Mouse (Mus musculus): ENCODE results near the gene Stra6l.

Stra6l gene

GRCm38 (mm10) chr4:45844355-45844754 is 4.1 kb upstream of the Stra6l start:
- in situ Hi-C loops (cut with MboI), result no loop called here

DNA sequence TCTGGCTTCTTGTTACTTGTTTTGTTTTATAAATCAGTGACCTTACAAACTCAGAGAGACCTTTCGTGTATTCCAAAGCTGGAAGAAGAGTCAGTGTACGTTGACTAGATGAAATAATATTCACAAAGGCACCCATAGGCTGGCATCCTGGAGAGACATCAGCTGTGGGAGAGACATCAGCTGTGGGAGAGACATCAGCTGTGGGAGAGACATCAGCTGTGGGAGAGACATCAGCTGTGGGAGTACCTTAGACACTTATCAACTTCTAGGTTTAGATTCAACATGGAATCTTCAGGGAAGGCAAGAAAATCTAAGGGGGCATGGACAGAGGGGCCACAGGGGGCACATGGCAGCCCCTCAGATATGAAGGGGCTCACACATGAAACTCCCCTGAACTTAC is 2.2 kb upstream of the Stra6l start:
- in situ Hi-C loops (cut with MboI), result no loop called here

DNA sequence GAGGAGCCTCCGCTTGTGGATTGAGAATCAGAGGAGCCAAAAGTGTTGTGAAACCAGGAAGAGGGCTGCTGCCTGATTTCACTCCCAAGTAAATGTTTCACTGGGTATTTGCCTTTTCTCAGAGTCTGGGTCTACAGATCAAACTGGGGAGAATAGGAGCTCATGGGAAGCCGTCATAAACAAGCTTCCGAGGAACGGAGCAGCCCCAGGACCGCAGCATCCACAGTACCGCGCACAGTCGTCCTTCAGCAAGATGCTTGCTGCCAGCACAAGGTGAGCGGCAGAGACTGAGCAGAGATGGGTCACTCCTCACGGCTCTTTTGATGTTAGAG is 327 bp downstream of the Stra6l start:
- in situ Hi-C loops (cut with MboI), result no loop called here

DNA sequence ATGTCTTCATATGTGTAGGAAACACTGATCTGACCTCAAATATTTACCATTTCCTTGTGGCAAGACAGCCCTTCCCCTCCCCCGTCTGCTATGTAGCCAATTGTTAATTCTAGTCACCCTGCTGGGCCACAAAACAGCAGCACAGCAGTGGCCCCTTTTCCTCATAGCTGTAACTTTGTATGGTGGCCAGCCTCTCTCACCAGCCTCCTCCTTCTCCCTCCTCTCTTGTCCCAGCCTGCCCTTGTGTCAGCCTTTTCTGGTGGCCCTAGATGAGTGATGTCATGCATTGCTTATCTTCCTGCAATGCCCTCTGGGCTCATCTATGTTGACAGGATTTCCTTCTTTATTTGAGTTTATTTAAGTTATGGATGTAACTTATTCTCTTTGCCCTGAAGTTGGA is 955 bp downstream of the Stra6l start:
- in situ Hi-C loops (cut with MboI), result no loop called here

- in situ Hi-C loops (cut with MboI), result no loop called here
Observed at GRCm38 (mm10) chr4:45851640-45852051, 3.2 kb downstream of the Stra6l start.

DNA sequence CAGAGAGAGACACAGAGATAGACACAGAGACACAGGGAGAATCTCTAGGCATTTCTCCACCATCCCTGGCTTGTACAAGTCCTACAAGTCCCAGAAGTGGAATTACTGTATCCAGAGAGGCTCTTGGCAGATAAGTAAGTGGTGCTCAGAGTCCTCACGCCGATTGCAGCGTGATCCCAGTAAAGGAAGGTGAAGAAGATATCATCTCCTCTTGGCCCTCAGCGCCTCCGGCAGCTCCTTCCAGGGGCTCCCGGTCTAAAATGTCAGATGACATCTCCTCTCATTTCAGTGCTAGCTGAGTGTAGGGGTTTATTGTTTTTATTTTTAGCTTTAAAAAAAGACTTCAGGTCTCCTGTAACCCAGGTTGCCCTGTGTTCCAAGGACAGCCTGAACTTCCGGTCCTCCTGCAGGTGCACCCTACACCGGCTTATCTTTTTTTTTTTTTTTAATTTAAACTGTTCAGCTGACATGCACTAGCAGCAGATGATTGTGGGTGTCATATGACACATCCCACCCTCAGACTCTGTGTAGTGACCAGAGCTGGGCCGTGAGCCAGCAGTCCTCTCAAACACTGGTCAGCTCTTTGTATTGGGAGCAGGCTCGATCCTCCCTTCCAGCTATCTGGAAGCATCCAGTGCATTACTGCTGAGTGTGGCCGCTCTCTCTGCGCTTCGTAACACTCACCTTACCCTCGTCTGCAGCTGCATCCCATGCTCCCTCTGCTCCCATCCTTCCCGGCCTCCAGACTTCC is 5.2 kb downstream of the Stra6l start:
- in situ Hi-C loops (cut with MboI), result no loop called here

- in situ Hi-C loops (cut with MboI), result no loop called here
Observed at GRCm38 (mm10) chr4:45855803-45856424, 7.5 kb downstream of the Stra6l start.

GRCm38 (mm10) chr4:45861160-45861559 is 12.7 kb downstream of the Stra6l start:
- in situ Hi-C loops (cut with MboI), result no loop called here

- in situ Hi-C loops (cut with MboI), result no loop called here
Observed at GRCm38 (mm10) chr4:45867416-45867815, 19.0 kb downstream of the Stra6l start.

GRCm38 (mm10) chr4:45869021-45869815 is 20.8 kb downstream of the Stra6l start:
- in situ Hi-C loops (cut with MboI), result no loop called here

DNA sequence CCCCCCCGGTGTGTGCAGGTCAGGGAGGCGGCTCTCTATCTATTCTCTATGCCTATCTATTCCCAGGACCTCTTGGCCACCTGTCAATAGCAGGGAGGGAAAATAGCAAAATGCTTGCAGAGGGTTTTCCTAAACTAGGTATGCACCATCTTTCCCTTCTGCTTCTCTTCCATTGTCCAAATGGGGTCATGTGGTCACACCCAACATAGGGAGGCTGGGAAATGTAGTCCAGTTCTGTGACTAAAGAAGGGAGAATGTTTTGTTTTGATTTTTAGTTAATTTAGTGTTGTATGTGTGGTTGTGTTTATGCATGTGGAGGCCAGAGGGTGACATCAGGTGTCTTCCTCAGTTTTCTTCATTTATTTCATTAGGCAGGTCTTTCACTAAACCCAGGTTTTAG is 23.7 kb downstream of the Stra6l start:
- in situ Hi-C loops (cut with MboI), result no loop called here

DNA sequence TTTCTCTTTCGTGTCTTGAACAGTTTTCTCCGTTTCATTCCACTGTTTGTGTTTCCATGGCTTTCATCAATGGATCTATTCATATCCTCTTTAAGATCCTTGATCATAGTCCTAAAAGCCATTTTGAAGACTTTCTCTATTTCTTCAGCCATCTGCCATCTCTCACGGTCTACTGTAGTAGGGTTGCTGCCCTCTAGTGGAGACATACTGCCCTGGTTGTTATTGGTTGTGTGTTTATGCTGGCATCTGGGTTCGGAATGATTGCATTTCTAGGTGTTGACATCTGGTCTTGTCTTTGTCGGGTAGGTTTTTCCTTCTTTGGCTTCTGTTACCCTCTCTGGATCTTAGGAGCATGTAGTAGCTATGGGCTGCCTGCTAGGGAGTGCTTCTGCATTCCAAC is 30.5 kb downstream of the Stra6l start:
- in situ Hi-C loops (cut with MboI), result no loop called here

DNA sequence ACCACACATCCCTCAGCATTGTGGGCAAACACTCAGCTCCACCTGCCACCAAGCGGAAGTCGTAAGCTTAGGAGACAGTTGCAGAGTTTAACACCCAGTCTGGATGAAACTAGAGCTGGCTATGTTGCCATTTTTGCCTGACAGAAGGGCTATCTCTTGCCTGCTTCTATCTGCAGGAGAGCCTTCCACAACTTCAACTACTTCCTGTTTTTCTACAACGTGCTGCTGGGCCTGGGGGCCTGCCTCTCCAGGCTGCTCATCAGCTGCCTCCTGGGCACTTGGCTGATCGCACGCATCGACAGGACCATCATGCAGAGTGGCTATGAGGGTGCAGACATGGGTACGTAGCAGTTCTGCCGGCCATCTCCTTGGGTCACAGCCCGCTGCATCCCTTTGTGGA is 34.1 kb downstream of the Stra6l start:
- in situ Hi-C loops (cut with MboI), result no loop called here

DNA sequence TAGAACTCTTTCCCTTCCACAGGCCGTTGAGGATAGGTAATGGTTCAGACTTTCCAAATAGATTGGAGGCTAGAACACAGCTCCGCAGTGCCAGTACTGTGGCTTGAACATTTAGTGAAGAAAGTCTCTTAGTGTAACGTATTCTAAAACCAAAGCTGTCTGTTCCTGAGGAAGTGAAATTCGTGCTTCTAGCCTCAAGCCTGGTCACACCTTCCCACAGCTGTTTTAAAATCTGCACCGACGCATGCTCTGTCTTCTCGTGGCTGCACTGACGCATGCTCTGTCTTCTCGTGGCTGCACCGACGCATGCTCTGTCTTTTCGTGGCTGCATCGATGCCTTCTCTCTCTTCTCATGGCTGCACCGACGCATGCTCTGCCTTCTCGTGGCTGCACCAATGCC is 34.8 kb downstream of the Stra6l start:
- in situ Hi-C loops (cut with MboI), result no loop called here

GRCm38 (mm10) chr4:45889487-45889886 is 41.0 kb downstream of the Stra6l start:
- in situ Hi-C loops (cut with MboI), result no loop called here

GRCm38 (mm10) chr4:45890066-45890761 is 41.8 kb downstream of the Stra6l start, which contains the start of gene Ccdc180:
Gene Ccdc180 (plus strand): TSS chr4:45890303.
- in situ Hi-C loops (cut with MboI), result no loop called here

DNA sequence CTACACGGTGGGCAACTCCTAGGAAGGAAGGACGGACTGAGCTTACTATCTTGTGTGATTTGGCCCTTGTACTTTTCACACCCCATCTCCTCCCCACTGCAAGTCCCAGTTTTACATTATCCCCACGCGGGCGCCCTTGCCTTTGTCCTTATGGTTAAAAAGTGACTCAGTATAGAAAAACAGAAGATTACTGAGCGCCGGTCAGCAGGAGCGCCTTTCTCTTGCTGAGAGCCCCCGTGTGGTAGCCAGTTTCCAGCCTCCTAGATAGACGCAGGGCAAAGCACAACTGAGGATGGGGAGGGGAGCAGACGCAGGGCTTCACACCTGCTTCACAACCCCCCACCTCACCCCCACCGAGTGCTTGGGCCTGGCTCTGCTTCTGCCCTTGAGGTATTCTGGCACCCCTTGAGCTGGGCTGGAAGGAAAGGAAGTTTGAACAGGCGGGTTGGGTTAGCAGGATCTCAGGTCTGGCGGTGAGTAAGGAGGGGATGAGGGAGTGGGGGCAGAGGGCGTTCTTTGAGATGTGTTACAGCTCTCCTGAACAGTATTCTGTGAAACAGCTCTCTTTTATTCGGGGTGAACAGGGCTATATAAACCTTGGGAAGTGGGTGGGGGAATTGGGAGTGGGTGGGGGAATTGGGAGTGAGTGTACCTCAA is 48.1 kb downstream of the Stra6l start:
- in situ Hi-C loops (cut with MboI), result no loop called here

DNA sequence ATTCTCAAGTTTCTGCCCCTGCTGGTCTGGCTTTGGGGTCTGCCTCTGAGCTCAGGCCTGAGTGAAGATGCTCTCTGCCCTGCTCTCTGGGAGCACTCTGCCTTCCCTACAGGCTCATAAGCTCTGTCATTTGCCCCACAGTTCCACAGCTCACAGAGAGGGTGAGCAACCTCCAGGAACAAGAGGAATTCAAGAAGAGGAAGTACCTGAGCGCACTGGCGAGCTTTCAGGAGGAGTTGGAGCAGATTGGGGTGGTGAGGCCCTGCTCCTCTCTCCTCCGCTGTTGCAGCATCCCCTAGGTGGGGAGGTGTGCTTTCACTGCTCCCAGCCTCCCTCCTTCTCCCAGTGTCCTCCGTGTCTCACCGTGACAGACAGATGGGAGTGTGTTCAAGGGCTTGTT is 49.9 kb downstream of the Stra6l start:
- in situ Hi-C loops (cut with MboI), result no loop called here

DNA sequence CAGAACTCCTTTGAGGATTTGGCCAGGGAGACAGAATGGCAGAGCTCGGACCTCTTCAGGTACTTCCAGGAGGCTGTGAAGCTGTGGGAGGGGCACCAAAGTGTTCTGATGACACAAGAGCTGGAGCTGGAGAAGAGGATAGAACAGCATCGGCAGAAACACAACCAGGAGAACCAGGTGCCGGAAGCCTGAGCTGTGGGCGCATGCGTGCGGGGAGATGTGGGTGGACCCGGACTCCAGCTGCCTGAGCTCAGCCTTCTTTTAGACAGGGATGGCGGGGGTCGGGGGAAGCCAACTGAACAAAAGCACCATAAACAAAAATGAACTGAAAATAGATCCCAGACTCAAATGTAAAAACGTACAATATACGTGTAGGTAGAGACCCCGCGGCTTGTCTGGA is 60.8 kb downstream of the Stra6l start:
- in situ Hi-C loops (cut with MboI), result no loop called here

GRCm38 (mm10) chr4:45909924-45910323 is 61.5 kb downstream of the Stra6l start:
- in situ Hi-C loops (cut with MboI), result no loop called here

DNA sequence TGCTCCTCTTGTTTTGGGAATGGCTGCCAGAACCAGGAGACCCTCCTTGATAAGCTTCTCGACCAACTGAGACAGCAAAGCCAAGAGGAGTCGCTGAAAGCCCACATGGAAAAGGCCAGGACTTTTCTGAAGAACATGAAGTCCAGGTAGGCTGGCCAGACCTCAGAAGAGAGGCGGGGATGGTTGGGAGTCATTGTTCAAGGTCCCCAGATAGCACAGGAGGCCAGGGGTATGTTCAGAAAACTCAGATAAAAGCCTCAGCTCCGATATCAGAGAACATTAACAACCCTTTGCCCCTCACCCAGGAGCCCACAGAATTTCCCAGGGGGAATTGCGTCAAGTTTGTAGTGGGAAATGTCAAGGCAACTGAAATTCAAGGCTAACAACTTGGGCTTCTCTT is 62.8 kb downstream of the Stra6l start:
- in situ Hi-C loops (cut with MboI), result no loop called here

DNA sequence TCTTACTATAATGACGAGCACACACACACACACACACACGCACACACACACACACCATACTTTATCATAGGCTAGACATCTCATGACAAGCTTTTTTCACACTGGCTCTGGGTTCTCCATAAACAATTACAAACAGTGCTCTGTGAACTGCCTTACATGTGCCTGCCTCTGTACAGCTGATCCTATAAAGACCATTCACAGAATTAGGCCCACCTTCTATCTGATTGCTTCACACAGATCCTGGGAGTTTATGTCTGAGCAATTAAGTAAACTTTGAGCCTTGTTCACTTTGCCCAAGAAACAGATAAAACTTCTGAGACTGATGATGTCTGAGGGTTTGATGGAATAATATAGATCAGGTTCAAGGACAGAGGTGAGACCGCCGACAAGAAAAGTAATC is 63.4 kb downstream of the Stra6l start:
- in situ Hi-C loops (cut with MboI), result no loop called here
